Mouse (Mus musculus): ENCODE measurements around the gene Smim24.
A peak's percentile ranks its signal among the peaks of the same experiment; 100 is the strongest.

Gene Smim24

GRCm38 (mm10) chr10:81434361-81435263 is 41.8 kb downstream of the Smim24 start:
- no peak for DNase-seq (ENCODE audit: low spot score in 2 of 2)

- DNase-seq (ENCODE audit: low spot score in 2 of 2), result peak; percentile 67 to 72
These were observed 42.6 kb downstream of the Smim24 start for GRCm38 (mm10) chr10:81435436-81435835.

- DNase-seq (ENCODE audit: low spot score in 2 of 2), result no peak
These were observed 48.2 kb downstream of the Smim24 start for GRCm38 (mm10) chr10:81441019-81441418.

Data from right cerebral cortex, postnatal 36 days (tissue).